Mouse (Mus musculus) megakaryocyte progenitor cell, adult 5-6 weeks (primary cell): ENCODE measurements around the gene Usp49. TPM values are rescaled to one million over a fixed set of nuclear protein-coding genes. Genes with fewer than 3 reads are reported as not detected.
A peak's percentile ranks its signal among the peaks of the same experiment; 100 is the strongest.
"Not testable (repeated sequence)": the region's sequence is repeated elsewhere in the genome, so short reads cannot be mapped to it uniquely, and the experiment has no call there.

Experiments
- ATAC-seq: replicated peaks from 2 replicates; pipeline ENCODE4 v1.8.0; 2016; ENCODE audit warnings: mild to moderate bottlenecking, moderate TSS enrichment, inconsistent platforms; ENCODE audit not compliant: poor library complexity
- total RNA-seq, 2 experiments: library from RNA; stranded (forward) in 1 of 2; stranded (reverse) in 1 of 2; fragments of 157-497, 149-512 nt in 1 of 2; fragments of 200-1000 nt in 1 of 2; gene quantifications; 2 replicates each; pipeline versions ENCODE4 v1.2.3 to v1.2.4; 2015 to 2017

Gene Usp49
- total RNA-seq (2015) (4.8 and 5.9 TPM in 2 replicates), total RNA-seq (2017) (4.5 and 6.4 TPM in 2 replicates)

GRCm38 (mm10) chr17:47630678-47631065, at the start of gene Usp49:
Gene Usp49, plus strand, starts transcription at chr17:47630690.
- ATAC-seq = no peak

- ATAC-seq = no peak
These were observed 49.5 kb upstream of the Usp49 start for GRCm38 (mm10) chr17:47580962-47581361.

DNA sequence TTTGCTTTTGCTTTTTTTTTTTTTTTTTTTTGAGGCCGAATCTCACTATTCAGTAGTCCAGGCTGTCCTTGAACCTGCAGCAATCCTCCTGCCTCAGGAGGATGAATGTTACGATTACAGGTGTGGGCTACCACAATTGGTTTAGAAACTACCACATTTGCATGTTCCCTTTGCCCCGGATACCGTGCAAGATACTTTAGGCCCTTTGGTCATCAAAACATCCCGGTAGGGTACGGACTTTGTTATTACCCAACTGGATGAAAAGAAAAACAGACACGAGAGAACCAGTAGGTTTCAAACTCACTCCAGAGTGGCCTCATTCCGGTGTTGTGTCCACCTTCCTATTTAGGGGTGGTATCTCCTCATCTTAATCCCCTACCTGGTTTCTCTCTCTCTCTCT, 42.0 kb upstream of the Usp49 start:
- no peak for ATAC-seq

DNA sequence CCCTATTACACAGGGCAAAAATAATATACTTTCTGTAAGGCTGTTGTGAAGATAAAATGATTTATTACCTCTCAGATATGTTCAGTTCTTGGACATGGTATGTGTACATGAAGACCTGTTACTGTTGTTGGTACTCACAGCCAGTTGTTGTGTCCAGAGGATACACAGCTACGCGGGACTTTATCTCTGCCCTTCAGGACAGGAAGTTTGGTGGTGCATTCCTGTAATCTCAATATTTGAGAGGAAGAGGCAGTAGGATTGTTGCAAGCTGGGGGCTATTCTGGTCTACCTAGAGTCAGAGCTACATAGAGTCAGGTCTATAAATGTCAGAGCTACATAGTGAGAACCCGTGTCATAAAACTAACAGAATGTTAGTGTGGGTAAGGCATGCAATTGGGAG, 39.4 kb upstream of the Usp49 start:
- no peak for ATAC-seq

GRCm38 (mm10) chr17:47593215-47593853, 37.2 kb upstream of the Usp49 start:
- peak; percentile 61 for ATAC-seq

DNA sequence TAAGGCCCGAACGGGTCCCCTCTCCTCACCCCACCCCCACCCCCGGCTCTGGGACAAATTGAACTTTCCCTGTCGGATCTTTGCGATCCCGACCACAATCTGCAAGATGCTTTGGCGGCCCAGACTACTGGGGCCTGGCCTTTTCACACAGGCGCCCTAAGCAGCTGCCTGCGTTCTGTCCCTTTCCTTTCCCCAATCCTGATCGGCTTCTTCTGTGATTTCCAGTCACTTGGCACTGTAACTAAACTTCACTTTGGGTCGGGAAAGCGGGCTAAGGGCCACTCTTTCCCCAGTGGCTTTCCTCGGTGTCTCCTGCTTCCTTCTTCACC, 36.7 kb upstream of the Usp49 start:
- ATAC-seq = no peak

DNA sequence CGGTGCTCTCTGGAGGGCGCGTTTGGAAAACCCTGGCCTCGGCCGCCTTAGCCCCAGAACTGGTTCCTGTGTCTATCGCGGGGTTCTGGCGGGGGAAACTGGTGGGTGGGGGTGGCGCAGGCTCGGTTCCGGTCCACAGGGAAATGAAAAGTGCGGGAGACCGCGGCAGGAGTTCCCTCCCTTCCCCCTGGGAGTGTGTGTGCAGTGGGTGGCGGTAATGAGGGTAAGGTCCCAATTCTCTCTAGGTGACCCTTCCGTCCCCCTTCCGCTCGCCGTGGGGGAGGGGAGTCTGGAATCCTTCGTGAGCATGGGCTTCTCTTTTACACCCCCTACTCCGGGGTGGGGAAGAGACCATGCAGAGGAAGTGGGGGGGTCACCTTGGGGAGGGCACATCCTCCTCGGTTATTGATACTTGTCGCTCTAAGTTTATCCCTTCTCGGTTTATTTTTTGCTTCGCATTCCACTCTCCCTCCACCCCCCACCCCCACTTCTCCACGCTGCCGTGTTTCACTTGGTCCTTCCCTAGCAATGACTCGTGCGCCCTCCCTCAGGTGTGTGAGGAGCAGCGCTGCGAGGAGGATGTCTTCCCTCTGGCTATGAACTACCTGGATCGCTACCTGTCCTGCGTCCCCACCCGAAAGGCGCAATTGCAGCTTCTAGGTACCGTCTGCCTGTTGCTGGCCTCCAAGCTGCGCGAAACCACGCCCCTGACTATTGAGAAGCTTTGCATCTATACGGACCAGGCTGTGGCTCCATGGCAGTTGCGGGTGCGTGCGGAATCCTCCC, 36.1 kb upstream of the Usp49 start:
- no peak for ATAC-seq

DNA sequence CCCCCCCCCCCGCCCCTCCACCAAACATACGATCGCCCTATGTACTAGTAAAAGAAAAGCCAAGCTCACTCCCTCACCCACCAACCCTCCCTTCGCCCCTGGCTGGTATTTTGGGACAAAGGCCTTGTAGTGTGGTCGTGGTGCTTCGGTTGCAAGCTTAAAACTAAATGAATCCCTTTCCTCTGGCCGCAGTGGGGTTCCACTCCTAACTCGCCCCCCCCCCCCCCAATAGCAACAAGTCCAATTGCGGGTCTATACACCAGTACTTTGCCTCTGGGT, 35.6 kb upstream of the Usp49 start:
- ATAC-seq = no peak

DNA sequence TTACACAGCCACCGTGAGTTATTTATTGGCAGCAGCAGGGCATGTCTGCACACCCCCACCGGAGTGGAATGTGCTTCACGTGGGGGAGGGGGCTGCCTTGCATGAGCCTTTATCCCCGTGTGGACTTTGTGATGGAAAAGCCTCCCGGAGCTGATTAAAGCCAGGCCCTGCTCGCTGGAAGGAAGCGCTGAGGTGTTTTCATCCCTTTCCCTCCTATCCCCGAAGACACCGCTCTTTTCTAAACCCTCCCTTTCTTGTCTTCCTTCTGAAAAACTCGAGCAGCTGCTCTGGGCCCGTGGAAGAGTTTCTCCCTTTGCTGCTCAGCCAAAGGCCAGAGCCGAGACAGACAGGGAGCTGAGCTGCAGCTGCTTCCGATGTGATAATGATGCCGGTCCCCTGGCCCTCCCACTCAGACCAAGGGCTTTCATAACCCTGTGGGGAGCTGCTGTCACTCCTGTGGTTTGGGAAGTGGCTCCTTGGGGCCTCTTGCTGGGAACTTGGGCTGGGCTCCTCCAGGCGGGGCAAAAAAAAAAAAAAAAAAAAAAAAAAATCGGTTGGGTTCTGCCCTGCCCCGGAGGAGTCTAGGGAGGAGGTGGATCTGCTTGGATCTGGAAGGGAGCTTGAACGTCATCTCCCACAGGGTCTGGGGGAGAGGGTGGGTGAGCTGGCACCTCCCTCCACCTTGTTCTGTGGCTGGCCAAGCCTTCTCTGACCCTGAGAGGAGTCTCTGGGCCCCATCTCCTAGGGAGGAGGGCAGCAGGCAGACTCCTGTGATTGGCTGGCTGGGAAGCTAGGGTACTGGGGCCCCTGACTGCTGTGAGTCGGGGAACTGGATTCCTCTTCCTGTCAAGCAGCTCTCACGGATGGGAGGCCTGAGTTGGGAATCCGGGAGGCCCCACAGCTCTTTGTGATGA, 35.0 kb upstream of the Usp49 start:
- peak; percentile 53 for ATAC-seq

GRCm38 (mm10) chr17:47596162-47596838, 34.2 kb upstream of the Usp49 start:
- ATAC-seq = no peak

- ATAC-seq = no peak
These were observed 33.7 kb upstream of the Usp49 start for GRCm38 (mm10) chr17:47596839-47597164.

- no peak for ATAC-seq
These were observed 33.2 kb upstream of the Usp49 start for GRCm38 (mm10) chr17:47597261-47597660.

- peak; percentile 63 for ATAC-seq
These were observed 32.5 kb upstream of the Usp49 start for GRCm38 (mm10) chr17:47597838-47598579.

DNA sequence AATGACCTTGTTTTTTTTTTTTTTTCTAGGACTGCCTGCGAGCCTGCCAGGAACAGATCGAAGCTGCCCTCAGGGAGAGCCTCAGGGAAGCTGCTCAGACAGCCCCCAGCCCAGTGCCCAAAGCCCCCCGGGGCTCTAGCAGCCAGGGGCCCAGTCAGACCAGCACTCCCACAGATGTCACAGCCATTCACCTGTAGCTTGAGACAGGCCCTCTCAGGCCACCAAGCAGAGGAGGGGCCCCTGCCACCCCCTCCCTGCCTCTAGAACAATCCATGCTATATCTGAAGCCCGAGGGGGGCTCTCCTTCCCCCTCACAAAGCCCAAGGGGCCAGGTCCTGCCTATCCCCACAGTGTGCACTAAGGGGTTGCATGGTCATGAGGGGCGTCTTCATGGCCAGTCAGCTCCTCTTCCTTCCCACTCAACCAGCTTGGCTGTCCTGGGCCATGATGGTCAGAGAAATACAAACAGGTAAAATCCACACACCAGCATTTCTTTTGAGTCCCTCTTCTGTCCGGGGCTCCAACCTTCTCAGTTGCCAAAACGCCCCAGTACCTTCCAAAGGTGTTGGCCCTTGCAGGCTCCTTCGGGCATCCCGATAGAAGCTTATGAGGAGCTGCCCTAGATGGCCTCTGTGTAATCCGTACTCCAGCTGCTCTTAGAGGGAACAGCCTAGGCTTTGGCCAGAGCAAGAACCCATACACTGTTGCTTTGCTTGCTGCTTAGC, 31.7 kb upstream of the Usp49 start:
- ATAC-seq = not testable (repeated sequence)

GRCm38 (mm10) chr17:47599511-47600297, 30.8 kb upstream of the Usp49 start:
- ATAC-seq = 0 out of 2 replicates have a peak, but pooled peaks have one; percentile 7

- ATAC-seq = no peak
These were observed 29.7 kb upstream of the Usp49 start for GRCm38 (mm10) chr17:47600601-47601388.

GRCm38 (mm10) chr17:47601389-47601755, 29.1 kb upstream of the Usp49 start:
- ATAC-seq = no peak

- no peak for ATAC-seq
These were observed 28.2 kb upstream of the Usp49 start for GRCm38 (mm10) chr17:47602289-47602688.
